Mouse (Mus musculus): Measurements from ENCODE around the gene Galnt6. TPM values are rescaled to one million over a fixed set of nuclear protein-coding genes. Genes with fewer than 3 reads are reported as not detected.
"Not testable (repeated sequence)": the region's sequence is repeated elsewhere in the genome, so short reads cannot be mapped to it uniquely, and the experiment has no call there.

The Galnt6 gene
- 16.6 and 16.9 TPM in 2 replicates for polyA plus RNA-seq (2015; fragmentation: Nextera tagmentation; extraction: Ambion mirVana)

DNA sequence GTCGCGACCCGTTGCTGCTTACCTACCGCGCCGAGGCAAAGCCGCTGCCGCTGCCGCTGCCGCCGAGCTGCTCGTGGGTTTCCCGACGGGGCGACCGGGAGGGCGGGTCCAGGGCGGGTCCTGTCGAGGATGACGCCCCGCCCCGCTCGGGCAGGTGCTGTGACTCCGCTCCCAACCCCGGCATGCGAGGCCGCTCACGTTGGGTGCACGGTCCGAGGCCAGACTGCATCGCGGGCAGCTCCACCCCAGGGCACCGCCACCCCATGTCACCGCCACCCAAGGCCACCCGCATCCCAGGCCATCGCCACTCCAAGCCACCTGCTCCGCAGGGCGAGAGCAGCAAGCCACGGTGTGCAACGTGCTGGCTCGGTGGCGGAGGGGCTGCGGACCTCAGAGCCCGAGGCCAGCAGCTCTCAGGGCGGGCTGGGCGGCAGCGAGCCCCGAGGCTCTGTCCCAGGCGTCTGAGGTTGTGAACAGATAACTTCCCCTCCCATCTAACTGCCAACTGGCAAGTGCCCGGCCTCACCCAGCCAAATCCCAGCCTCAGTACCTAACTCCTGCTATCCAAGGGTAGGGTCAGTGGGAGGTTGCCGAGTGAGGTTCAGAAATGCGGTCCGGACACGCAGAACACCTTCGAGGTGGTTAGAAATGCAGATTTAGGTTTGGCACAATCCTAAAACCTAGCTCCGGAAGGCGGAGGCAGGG, at the start of gene Galnt6:
Galnt6 (minus strand) TSS at position 96 of the 705 bp plus-strand sequence.
- peak; percentile 68 for DNase-seq (ENCODE audit: low spot score)

DNA sequence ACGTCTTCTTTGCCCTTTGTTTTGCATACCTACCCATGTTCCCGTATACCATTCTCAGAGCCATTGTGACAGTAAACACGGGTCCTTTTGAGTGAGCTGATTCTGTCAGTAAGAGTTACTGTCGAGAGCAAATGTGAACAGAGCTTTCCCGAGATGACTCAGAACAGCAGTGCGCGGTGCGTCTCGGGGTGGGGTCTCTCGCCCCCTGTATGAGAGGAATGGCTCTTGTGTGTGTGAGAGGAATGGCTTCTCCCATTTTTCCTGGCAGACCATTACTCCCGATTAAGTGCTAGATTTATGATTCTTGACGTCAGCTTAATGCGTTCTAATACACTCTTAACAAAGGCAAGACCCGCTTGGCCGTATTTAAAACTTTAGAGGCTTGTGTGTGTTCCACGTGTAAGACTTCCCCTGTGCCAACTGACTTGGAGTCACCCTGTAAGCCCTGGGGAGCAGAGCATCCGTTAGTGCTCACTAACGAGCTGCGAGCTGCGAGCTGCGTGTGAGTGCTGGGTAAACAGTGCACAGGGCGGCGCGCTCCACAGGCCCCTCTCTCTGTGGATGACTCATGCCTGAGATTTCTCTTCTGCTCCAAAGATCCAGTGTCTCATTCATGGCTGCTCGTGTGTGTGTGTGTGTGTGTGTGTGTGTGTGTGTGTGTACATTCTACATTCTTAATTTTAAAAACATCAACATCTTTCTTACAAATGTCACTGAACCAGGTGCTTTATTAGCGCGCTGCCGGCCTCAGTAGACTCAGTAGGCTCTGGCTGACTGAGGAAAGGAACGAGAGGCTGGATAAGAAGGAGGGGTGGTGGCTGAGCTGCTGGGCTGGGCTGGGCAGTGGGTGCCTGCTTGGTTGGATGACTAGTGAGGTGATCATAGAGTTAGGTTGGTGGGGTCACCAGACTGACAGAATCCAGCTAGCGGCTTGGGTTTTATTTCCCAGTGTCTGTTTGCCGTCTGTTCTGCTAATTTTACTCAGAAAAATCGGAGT, 48.1 kb upstream of the Galnt6 start:
- DNase-seq (ENCODE audit: low spot score) = no peak

DNA sequence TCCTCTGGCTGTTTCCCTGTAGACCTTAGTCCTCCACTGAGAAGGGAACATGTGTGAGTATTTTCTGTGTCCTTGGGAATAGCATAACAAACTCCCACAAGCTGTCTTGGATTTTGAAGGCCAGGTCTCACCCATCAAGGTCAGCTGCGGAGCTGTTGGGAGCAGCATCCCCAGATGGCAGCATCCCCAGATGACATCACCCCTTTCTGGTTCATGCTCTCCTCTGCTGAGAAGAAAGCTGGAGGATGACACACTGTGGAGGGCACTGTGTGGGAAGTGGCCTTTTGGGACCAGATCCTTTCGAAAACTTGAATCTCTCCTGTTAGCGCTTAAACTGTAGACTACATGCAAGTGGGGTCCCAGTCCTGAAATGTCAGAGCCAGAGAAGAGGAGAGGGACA, 47.2 kb upstream of the Galnt6 start:
- DNase-seq (ENCODE audit: low spot score) = no peak

DNA sequence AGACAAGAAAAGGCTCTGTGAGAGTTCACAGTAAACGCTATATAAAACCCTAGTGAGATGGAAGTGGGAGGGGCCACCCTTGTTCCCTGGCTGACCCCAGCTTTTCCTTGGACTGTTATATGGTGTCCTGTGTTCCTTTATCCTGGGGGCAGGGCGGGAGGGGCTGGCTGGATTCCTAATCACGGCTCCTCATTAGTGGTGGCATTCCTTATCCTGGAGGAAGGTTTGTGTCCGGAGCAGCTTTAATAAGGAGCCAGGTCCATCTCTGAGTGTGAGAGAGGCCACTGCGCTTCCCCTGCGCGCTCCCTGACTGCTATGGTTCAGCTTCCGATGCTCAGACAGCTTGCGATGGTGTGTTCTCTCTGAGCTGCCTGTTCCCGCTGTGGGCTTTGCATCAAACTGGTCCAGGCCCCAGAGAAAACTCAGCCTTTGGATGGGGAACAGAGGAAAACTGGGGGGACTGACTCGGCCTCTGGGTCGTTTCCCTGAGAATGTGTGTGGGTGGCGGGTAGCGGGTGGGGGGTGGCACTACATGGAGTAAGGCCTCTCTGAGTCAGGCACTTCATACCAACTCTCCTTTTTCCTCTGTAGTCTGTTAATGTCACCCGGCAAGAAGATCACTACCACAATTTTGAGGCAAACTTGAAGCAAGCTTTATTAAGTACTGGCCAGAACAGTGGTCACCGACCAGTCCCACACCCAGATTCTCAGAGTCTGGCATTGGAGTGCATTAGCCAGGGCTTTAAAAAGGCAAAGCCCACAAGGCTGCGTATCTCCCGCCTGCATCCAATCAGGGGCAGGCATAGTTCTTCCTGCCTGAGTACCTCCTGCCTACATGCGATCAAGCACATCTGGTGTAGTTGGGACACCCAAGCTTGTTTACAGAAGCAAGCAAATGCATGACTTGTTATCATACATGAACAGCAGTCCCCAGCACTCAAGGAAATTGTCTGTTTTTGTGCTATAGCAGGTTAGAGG, 46.3 kb upstream of the Galnt6 start:
- DNase-seq (ENCODE audit: low spot score) = no peak

DNA sequence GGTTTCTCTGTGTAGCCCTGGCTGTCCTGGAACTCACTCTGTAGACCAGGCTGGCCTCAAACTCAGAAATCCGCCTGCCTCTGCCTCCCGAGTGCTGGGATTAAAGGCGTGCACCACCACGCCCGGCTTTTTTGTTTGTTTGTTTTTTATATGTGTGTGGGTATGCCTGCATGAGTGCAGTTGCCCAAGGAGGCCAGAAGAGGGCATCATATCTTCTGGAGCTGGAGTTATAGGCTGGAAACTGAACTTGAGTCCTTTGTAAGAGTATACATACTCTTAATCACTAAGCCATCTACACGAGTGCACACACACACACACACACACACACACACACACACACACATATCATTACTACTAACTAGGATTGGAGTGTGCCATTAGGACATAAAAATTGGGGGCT, 44.7 kb upstream of the Galnt6 start:
- not testable (repeated sequence) for DNase-seq (ENCODE audit: low spot score)

DNA sequence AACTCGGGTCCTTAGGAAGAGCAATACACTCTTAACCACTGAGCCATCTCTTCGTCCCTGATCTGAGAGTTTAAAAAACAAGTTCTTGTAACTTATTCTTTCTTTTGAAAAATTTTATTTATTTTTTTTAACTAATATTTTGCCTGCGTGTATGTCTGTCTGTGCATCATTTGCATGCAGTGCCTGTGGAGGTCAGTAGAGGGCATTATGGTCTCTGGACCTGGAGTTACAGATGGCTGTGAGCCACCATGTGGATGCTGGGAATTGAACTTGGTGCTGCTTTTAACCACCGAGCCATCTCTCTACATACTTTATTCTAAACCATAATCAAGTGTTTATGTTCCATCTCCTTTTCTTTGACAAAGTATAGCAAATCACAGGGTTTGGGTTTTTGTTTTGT, 43.5 kb upstream of the Galnt6 start:
- DNase-seq (ENCODE audit: low spot score) = no peak

DNA sequence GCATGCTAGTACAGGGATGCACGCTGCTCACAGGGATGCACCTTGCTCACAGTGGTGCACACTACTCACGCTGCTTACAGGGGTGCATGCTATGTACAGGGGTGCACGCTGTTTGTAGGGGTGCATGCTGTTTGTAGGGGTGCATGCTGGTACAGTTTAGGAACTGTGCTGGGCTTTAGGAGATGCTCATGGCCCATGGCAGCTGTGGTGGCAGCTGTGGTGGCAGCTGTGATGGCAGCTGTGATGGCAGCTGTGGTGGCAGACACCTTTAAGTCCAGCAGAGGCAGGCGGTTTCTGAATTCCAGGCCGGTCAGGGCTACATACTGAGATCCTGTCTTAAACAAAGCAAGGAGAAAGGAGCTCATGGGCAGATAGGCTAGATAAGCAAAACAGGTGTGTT, 41.2 kb upstream of the Galnt6 start:
- no peak for DNase-seq (ENCODE audit: low spot score)

DNA sequence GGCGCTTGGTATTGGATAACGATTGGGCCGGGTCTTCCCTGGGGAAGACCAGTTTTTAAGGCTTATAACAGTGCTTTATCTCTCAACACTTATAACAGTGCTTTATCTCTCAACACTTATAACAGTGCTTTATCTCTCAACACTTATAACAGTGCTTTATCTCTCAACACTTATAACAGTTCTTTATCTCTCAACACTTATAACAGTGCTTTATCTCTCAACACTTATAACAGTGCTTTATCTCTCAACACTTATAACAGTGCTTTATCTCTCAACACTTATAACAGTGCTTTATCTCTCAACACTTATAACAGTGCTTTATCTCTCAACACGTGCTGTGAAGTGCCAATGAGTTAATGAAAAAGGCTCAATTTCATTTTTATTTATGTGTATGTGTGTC, 39.8 kb upstream of the Galnt6 start:
- not testable (repeated sequence) for DNase-seq (ENCODE audit: low spot score)

DNA sequence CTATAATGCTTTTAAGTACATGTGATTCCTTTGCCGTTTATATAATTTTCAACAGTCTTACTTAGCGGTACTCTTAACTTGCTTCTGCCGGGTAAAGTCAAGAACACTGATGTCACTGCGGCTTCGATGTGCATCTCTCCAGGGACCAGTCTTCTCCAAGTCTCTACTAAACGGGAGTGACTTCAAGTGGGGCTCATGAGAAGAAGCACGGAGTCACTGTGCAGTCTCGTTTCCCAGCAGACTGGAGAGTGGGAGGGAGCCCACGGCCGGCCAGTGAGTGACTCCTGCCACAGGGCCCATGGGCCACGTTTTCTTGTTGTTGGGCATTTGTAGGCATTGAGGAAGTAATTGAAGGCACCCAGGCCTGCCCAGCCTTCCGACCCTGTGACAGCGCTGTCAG, 38.7 kb upstream of the Galnt6 start:
- no peak for DNase-seq (ENCODE audit: low spot score)

DNA sequence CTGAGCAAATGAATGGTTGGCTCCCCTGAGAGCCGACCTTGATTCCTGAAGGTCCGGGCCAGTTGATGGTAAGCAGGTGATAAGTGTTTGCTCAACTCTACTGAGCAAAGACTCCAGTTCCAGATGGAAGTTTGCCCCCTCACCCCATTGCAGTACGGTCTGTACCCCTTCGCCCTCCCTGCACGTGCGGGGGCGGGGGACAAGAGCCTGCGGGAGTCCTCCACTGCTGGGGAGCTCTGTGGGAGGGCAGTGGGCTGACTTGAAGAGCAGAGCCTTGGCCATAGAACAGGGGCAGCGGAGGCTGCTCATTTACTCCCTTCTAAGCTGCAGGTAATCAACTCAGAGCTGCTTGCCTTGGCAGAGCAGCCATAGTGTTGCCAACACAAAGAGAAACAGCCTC, 37.6 kb upstream of the Galnt6 start:
- no peak for DNase-seq (ENCODE audit: low spot score)

DNA sequence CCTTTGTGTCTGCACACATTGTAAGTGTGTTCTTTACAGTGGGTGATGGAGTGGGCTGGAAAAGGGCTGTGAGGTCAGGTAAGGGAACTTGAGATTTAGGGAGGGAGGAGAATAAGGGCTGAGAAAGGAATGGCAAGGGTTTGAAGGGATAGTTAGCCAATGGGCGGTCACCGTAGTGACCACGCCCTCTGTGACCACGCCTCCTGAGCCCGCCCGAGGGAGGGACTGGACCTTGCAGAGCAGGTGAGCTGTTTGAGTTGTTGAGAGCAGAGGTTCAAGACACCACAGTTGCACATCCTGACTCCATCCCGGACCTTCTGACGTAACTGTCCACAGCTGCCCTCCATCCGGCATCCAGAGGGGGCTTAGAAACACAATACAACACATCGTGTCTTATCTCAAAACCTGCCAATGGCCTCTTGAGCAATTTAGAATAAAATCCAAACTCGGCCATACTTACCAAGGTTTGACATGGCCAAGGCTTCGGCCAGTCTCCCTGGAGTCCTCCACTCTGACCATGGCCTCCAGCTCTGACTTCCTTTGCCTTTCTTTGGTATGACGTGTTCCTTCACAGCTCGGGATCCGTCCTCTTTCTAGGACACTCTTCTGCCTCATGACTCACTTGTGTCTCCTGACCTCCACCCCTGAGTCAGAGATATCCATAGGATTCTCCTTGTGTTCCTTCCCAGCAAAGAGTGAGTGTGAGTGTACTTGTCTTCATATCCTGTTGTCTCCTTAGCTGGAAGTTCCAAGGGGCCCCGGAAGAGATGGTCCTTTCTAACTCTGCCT, 35.2 kb upstream of the Galnt6 start:
- DNase-seq (ENCODE audit: low spot score) = no peak

DNA sequence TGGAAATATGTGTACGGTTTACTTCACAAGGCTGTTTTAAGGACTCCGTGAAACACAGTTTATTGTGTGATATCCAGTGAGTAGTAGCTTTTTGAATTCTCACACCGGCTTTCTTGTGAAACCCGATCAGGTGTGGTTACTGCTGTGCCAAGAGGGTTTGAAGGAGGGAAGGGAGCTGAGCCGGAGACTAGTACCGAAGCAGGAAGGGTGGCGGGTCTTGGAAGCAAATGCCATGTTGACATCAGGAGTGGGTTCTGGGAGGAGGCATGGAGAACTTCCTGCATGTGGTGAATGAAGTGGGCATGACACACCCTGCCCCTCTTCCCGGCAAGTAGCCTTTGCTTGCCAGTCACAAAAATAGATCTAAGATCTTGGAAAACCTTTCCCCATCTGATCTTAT, 33.5 kb upstream of the Galnt6 start:
- no peak for DNase-seq (ENCODE audit: low spot score)

DNA sequence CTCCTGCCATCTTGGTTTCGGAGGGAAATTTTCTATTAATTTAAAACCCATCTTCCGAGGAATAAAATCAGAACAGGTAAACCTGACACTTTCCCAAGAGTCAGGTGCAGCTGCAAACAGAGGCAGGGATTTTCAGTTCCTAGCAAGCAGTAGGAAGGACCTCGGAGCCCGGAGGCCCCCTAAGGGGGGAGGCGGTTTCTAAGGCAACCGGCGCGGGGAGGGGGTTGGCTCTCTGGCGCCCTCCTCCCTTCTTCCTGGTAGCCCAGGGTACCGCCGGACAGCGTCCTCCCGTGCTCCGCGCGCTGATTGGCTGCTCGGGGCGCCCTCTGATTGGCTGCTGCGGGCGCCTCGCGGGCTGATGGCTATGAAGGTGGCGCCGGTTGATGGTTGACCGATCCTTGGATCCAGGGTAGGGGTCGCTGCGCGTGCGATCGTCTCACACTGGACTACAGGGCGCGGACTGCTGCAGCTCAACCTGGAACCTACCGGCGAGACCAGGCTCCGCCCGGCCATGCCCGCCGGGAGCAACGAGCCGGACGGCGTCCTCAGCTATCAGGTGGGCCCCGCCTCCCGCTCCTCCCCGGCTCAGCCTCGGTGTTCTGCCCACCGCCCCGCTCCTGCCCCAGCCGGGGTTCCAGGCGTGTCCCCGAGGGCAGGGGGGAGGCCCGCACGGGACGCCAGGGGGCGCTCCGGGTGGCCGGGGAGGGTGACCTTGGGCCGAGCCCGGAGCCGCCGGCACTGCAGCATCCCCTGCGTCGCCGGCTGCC, 32.4 kb upstream of the Galnt6 start, which contains the start of gene Slc4a8:
Slc4a8 (plus strand) TSS at position 329 of the 767 bp plus-strand sequence.
- DNase-seq (ENCODE audit: low spot score) = peak; percentile 78

DNA sequence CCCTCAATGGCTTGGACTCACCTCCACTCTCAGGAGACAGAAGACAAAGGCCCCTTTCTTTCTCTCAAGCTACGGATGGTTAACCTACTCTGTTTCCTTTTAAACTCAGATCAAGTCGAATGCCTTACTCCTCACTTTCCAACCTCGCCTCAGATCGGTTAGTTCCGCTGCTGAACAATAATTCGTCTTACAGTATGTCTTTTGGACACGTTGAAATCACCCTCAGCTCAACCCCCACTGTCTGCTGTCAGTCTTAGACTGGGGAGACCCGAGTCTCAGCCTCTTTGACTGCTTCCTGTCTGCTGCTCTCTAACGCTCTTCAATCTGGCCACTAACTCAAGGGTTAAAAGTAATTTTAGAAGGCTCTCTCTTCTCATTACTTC, 31.9 kb upstream of the Galnt6 start:
- DNase-seq (ENCODE audit: low spot score) = peak; percentile 11

DNA sequence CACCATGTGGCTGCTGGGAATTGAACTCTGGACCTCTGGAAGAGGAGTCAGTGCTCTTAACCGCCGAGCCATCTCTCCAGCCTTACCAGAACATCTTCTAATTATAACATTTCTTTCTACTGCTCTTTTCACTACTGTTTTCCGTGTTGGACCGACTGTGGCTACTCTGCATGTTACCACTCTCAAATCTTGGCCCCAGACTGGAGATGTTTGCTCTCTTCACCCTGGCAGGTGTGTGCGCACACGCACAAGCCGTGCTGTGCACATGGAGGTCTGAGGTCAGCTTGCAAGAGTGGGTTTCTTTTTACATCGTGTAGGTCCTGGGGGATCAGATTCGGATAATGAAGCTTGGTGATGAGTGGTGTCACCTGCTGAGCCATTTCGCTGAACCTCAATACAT, 30.1 kb upstream of the Galnt6 start:
- DNase-seq (ENCODE audit: low spot score) = no peak

DNA sequence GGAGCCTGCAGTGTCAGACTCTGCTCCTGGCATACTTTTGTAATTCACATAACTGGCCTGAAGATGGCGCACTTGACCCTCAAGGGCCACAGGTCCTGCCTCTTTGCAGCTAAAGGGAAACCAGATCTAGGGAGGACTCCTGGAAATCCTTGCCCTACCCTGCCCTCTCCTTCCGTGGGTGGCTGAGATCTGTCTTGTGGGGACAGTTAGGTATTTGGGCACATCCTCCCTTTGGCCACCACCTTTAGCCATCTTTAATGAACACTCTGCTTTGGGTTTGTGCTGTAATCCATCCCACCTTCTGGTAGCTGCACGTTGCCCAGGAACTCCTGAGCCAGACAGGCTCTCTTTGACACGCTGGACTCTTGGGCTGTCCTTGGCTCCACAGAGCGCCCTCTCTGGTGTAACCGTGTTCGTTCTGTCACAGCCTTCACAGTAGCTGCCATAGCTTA, 28.4 kb upstream of the Galnt6 start:
- DNase-seq (ENCODE audit: low spot score) = peak; percentile 71

DNA sequence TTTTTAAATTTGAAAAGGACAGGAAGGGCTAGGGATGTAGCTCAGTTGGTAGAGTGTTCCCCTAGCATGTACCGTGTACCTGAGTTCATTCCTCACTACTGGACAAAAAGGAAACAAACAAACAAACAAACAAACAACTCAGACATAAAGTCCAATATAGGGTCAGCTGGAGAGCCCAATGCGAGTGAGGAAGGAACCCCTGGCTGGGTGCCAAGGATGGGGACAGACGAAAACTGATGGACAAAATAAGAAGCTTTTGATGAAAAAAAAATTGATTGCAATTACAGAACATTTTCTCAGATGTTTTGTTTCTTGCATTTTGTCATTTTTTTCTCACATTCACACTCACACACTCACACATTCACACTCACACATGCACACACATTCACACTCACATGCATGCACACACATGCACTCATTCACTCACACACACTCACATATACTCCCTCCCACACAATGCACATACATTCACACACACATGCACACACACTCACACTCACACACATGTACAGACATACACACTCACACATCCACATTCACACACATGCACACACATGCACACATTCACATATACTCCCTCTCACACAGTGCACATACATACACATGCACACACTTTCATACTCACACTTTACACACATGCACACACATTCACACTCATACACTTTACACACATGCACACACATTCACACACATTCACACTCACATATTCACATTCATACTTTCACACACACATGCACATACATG, 26.9 kb upstream of the Galnt6 start:
- DNase-seq (ENCODE audit: low spot score) = no peak

DNA sequence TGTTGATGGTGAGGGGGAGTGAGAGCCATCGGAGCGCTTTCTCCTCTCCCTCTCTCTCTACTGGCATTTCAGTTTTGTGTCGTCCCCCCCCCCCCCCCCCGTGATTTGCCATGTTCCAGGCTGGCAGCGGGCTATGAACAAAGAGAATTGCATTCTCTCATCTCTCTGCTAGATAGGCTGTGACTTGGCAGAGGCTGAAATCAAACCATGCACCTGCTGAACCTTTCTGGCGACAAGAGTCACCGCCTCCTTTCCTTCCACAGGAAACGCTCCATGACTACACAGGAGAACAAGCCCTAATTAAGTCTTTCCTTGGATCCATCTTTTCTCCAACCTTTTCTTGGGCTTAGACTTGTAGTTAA, 26.3 kb upstream of the Galnt6 start:
- DNase-seq (ENCODE audit: low spot score) = no peak
